Mouse (Mus musculus) stomach, embryonic 14.5 days (tissue): ENCODE results near the gene Wdfy4. TPM values are rescaled to one million over a fixed set of nuclear protein-coding genes. Genes with fewer than 3 reads are reported as not detected.

Experiments
- ATAC-seq: fragments of 200-750 bp; cut with Nextera tagmentation; 2 replicates; pipeline ENCODE4 v1.8.0; 2017; ENCODE audit warnings: low read depth, moderate TSS enrichment; ENCODE audit not compliant: insufficient number of reproducible peaks, insufficient read depth, low FRiP score
- H3K27ac ChIP-seq: fragments of 300-500 bp; sonication (generic); 2 replicates; pipeline ENCODE4 v1.5.1; 2014; ENCODE audit warnings: mild to moderate bottlenecking, low read length, moderate library complexity, mixed read lengths
- H3K27me3 ChIP-seq: fragments of 300-500 bp; sonication (generic); 2 replicates; pipeline ENCODE4 v1.6.1; 2014; ENCODE audit warnings: low read length, control low read depth, mixed read lengths; ENCODE audit not compliant: control insufficient read depth, insufficient read depth
- H3K36me3 ChIP-seq: fragments of 300-500 bp; sonication (generic); 2 replicates; pipeline ENCODE4 v1.6.1; 2014; ENCODE audit warnings: mild to moderate bottlenecking, control low read depth, low read length, moderate library complexity, mixed read lengths; ENCODE audit not compliant: control insufficient read depth, insufficient read depth
- H3K4me1 ChIP-seq: fragments of 300-500 bp; sonication (generic); 2 replicates; pipeline ENCODE4 v1.6.1; 2014; ENCODE audit warnings: low read length, control low read depth, mixed read lengths; ENCODE audit not compliant: control insufficient read depth, insufficient read depth
- H3K4me2 ChIP-seq: fragments of 300-500 bp; sonication (generic); replicated peaks from 2 replicates; pipeline ENCODE4 v1.6.1; 2014; ENCODE audit warnings: low read depth, low read length, control low read depth
- H3K4me3 ChIP-seq: fragments of 300-500 bp; sonication (generic); 2 replicates; pipeline ENCODE4 v1.5.1; 2014; ENCODE audit warnings: low read depth, low read length, control low read depth
- H3K9ac ChIP-seq: fragments of 300-500 bp; sonication (generic); replicated peaks from 2 replicates; pipeline ENCODE4 v1.6.1; 2014; ENCODE audit warnings: low read depth, mild to moderate bottlenecking, control low read depth, low read length, moderate library complexity, mixed read lengths
- H3K9me3 ChIP-seq: fragments of 300-500 bp; sonication (generic); 2 replicates; pipeline ENCODE4 v1.6.1; 2016; ENCODE audit warnings: low read depth, low read length, control low read depth; ENCODE audit not compliant: control insufficient read depth
- WGBS: fragments of 180-500 bp; shearing (Covaris S2); extraction: QIAGEN DNeasy Blood & Tissue Kit; methylation state at CpG from one replicate; pipeline ENCODE4 v1.1.7; 2014; 5-methylcytosine and 5-hydroxymethylcytosine counted together
- polyA plus RNA-seq: library from polyadenylated mRNA; unstranded; fragments of >200 nt; fragmentation: Nextera tagmentation; extraction: Ambion mirVana; gene quantifications from 2 replicates; pipeline ENCODE4 v1.2.1, GENCODE M21; 2014

Wdfy4 gene
- polyA plus RNA-seq, 1 experiment from 2014 or later = 0.30 TPM

GRCm38 (mm10) chr14:32964742-32965141 lies 220.6 kb downstream of the Wdfy4 start:
- no peaks in the 10 kb centered on the region for H3K27me3 ChIP-seq
- no peak for ATAC-seq
- no peaks in the 10 kb centered on the region for H3K9me3 ChIP-seq
- no peak overlapping the region for H3K4me3 ChIP-seq
- peaks cover 9% of the 10 kb centered on the region; the same call in 1 of the 2 replicates for H3K4me1 ChIP-seq
- H3K4me2 ChIP-seq = no peak overlapping the region
- H3K9ac ChIP-seq = no peak overlapping the region
- H3K36me3 ChIP-seq = no peaks in the 10 kb centered on the region
- 53% methylated on average over 10 of the region's 10 CpGs for WGBS
- no peak overlapping the region for H3K27ac ChIP-seq

- H3K36me3 ChIP-seq = no peaks in the 10 kb centered on the region
- H3K9ac ChIP-seq = no peak overlapping the region
- H3K4me2 ChIP-seq = no peak overlapping the region
- no peak overlapping the region for H3K4me3 ChIP-seq
- WGBS = 44% methylated on average over 5 of the region's 5 CpGs
- H3K27me3 ChIP-seq = no peaks in the 10 kb centered on the region
- no peak overlapping the region for H3K27ac ChIP-seq
- H3K4me1 ChIP-seq = peaks cover 12% of the 10 kb centered on the region; the same call in 1 of the 2 replicates
- ATAC-seq = no peak
- no peaks in the 10 kb centered on the region for H3K9me3 ChIP-seq
Measured at GRCm38 (mm10) chr14:32960481-32960880, 224.8 kb downstream of the Wdfy4 start.

GRCm38 (mm10) chr14:32958671-32959070 lies 226.6 kb downstream of the Wdfy4 start:
- WGBS = 29% methylated on average over 8 of the region's 8 CpGs

GRCm38 (mm10) chr14:32956486-32956885 lies 228.8 kb downstream of the Wdfy4 start:
- Histone ChIP-seq H3K27ac (no peak overlapping the region), H3K4me1 (peaks cover 6% of the 10 kb centered on the region; the same call in 1 of the 2 replicates), H3K27me3 (no peaks in the 10 kb centered on the region), H3K36me3 (no peaks in the 10 kb centered on the region), H3K9me3 (no peaks in the 10 kb centered on the region), H3K4me3 (no peak overlapping the region), H3K9ac (no peak overlapping the region), H3K4me2 (no peak overlapping the region)
- ATAC-seq = no peak
- WGBS = 59% methylated on average over 8 of the region's 8 CpGs

More at GRCm38 (mm10) chr14:32958671-32959070, 226.6 kb downstream of the Wdfy4 start:
- Histone ChIP-seq H3K27ac (no peak overlapping the region), H3K9me3 (no peaks in the 10 kb centered on the region), H3K36me3 (no peaks in the 10 kb centered on the region), H3K4me1 (peaks cover 12% of the 10 kb centered on the region; the same call in 1 of the 2 replicates), H3K27me3 (no peaks in the 10 kb centered on the region), H3K4me2 (no peak overlapping the region), H3K4me3 (no peak overlapping the region), H3K9ac (no peak overlapping the region)
- ATAC-seq = no peak

- no peak overlapping the region for H3K4me3 ChIP-seq
- no peak overlapping the region for H3K4me2 ChIP-seq
- no peaks in the 10 kb centered on the region for H3K9me3 ChIP-seq
- peaks cover 11% of the 10 kb centered on the region for H3K4me1 ChIP-seq
- WGBS = 43% methylated on average over 20 of the region's 20 CpGs
- peak; percentile 73; the same call in 1 of the 2 replicates for ATAC-seq
- H3K36me3 ChIP-seq = no peaks in the 10 kb centered on the region
- no peak overlapping the region for H3K9ac ChIP-seq
- H3K27me3 ChIP-seq = no peaks in the 10 kb centered on the region
- peak overlapping the region; percentile 76 for H3K27ac ChIP-seq
Measured at GRCm38 (mm10) chr14:32950312-32951301, 234.7 kb downstream of the Wdfy4 start.

GRCm38 (mm10) chr14:32947512-32947911 lies 237.8 kb downstream of the Wdfy4 start:
- Histone ChIP-seq H3K4me3 (no peak overlapping the region), H3K9ac (no peak overlapping the region), H3K36me3 (no peaks in the 10 kb centered on the region), H3K27me3 (no peaks in the 10 kb centered on the region), H3K27ac (no peak overlapping the region), H3K4me2 (no peak overlapping the region), H3K4me1 (peaks cover 11% of the 10 kb centered on the region), H3K9me3 (no peaks in the 10 kb centered on the region)
- 90% methylated on average over 2 of the region's 2 CpGs for WGBS
- ATAC-seq = no peak

- no peaks in the 10 kb centered on the region for H3K9me3 ChIP-seq
- ATAC-seq = no peak
- H3K27ac ChIP-seq = no peak overlapping the region
- no peaks in the 10 kb centered on the region for H3K4me1 ChIP-seq
- no peak overlapping the region for H3K4me3 ChIP-seq
- WGBS = 55% methylated on average over 5 of the region's 5 CpGs
- H3K27me3 ChIP-seq = no peaks in the 10 kb centered on the region
- no peaks in the 10 kb centered on the region for H3K36me3 ChIP-seq
- H3K4me2 ChIP-seq = no peak overlapping the region
- no peak overlapping the region for H3K9ac ChIP-seq
Measured at GRCm38 (mm10) chr14:32939217-32939616, 246.1 kb downstream of the Wdfy4 start.

GRCm38 (mm10) chr14:32934064-32934463 lies 251.2 kb downstream of the Wdfy4 start:
- Histone ChIP-seq H3K27me3 (no peaks in the 10 kb centered on the region), H3K36me3 (no peaks in the 10 kb centered on the region), H3K4me2 (no peak overlapping the region), H3K27ac (no peak overlapping the region), H3K9me3 (no peaks in the 10 kb centered on the region), H3K9ac (no peak overlapping the region), H3K4me1 (no peaks in the 10 kb centered on the region), H3K4me3 (no peak overlapping the region)
- 64% methylated on average over 6 of the region's 6 CpGs for WGBS
- no peak for ATAC-seq
